Mouse (Mus musculus) ovary, postnatal 10 days (tissue): ENCODE results near the gene Dmd.
"Not testable (repeated sequence)": the region's sequence is repeated elsewhere in the genome, so short reads cannot be mapped to it uniquely, and the experiment has no call there.

Experiments
- DNase-seq: peaks from one replicate; pipeline ENCODE4 v3.0.0; 2022; ENCODE audit warnings: low spot score

The Dmd gene

DNA sequence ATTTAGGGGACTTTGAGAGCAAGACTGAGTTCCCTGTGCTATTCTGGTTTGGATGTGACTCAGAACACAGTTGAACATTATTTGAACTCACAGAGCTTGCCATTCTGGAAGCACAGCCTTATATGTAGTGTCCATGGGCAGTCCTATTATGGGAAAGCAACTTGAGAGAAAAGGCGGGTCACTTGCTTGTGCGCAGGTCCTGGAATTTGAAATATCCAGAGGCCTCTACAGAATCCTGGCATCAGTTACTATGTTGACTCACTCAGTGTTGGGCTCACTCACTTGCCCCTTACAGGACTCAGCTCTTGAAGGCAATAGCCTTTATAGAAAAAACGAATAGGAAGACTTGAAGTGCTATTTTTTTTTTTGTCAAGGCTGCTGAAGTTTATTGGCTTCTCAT, at the start of gene Dmd:
TSS of gene Dmd (plus strand) at position 241 of the 400 bp plus-strand sequence.
- DNase-seq: no peak

DNA sequence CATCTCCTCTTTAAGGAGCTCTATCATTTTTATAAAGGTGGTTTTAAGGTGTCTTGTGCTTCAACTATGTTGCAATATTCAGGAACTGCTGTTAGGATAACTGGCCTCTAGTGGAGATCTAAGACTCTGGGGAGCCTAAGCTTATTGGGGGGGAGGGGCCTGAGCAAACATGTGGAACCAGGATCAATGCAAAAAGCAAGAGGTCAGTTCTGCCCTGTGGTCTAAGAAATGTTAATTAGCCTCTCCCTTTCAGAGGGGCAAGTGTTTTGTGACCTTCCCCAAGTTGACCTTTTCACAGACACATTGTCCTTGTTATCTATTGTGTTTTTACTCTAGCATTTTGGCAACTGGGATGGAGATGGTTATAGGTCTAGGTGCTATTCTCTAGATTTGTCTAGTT, 47.2 kb upstream of the Dmd start:
- no peak for DNase-seq

GRCm38 (mm10) chrX:82987683-82988082, 39.0 kb downstream of the Dmd start:
- no peak for DNase-seq

DNA sequence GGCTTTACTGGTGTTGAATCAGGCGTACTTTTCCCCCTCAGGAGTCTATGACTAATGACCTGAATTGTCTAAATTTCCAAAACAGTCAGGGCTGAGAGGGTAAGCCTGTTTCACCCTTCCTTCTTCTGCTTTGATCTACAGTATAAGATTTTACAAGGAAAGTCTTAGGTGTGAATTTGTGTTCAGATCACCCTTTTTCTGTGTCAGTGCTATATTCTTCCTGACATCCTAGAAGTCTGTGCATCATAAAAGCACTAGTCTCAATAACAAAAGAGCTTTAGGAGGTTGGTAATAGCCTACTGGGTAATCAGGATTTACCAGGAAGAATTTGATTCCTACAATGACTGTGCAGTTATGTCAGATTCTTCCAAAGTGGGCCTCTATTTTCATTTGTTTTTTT, 101.5 kb downstream of the Dmd start:
- DNase-seq: no peak

DNA sequence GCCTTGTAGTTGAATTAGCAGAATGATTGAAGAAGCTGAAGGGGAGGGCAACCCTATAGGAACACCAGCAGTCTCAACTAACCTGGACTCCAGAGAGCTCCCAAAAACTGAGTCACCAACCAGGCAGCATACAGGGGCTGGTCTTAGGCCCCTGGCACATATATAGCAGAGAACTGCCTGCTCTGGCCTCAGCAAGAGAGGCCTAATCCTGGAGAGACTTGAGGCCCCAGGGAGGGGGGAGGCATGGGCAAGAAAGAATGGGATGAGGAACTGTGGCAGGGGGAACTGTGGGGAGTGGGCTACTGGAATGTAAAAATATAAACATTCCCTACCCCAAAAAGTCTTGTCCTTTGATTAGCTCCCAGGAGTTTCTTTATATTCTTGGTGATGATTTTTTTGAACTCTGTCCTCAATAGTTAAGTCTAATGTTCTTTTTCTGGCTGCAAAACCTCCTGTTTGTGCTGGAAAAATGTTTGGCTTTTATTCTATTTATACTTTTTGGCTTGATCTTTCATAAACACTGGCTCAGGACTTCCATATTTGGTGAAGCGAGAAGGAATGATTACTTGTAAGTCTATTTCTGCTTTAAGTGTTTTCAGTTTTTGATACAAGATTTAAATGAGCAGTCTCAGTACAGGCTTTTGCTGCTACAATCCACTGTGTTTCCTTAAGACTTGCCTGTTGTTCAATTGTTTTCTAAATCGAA, 167.7 kb downstream of the Dmd start:
- DNase-seq: no peak

DNA sequence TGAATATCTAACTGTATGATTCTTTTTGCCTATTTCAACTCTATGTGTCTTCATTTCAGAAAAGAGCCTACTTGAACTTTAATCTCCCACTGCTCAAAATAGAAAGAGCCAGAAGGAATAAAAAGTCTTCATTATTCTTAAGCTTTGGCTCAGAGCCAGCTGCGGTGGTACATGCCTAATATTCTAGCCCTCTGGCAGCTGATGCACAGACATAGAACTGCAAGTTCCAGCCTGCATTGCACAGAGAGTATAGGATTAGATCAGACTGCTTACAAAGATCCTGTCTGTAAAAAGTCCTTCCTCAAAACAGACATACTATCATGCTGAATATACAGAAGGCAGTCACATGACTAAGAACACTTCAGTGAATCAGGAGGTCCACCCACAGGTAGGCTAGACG, 168.5 kb downstream of the Dmd start:
- no peak for DNase-seq

DNA sequence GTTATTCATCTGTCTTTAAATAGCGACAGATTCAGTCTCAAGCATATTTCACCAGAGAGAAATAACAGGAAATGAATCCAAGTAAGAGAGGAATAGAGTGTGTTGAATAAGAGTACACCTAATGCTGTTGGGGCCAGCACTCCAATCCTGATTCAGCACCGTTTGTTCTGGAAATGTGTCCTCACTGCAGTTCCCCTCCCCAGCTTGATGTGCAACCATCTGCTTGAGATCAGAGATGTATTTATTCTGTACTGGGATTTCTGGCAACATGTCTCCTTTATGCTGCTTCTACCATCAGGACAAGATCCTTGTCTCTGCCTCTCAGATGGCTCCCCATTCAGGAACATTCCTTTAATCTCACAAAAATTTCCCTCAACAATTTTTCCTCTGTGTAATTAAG, 271.9 kb downstream of the Dmd start:
- DNase-seq: no peak

- DNase-seq: no peak
Observed at GRCm38 (mm10) chrX:83221050-83221449, 272.4 kb downstream of the Dmd start.

GRCm38 (mm10) chrX:83487598-83487997, 538.9 kb downstream of the Dmd start, which contains the start of gene Tsga8:
TSS of gene Tsga8 (minus strand) at chrX:83487924.
- DNase-seq: no peak

- no peak for DNase-seq
Observed at GRCm38 (mm10) chrX:83674998-83675397, 726.3 kb downstream of the Dmd start.

GRCm38 (mm10) chrX:83686547-83686946, 737.9 kb downstream of the Dmd start:
- DNase-seq: no peak

DNA sequence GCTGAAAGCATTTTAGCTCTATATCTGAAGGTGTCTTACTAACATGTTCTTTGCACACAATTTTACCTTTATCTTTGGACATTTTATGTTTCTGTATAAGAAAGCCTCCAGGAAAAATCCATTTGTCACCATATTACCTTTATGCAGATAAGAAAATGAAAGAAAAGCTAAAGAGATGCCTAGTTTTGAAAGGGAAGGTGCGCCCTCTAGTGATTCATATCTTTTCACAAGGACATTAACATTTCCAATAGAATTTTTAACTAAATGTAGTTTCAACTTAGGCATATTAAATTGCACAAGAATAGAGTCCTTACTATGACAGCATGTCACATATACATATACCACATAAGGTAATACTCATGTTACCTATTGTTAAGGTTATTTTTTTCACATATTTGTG, 791.9 kb downstream of the Dmd start:
- DNase-seq: no peak

- no peak for DNase-seq
Observed at GRCm38 (mm10) chrX:83746301-83747008, 797.8 kb downstream of the Dmd start.

- no peak for DNase-seq
Observed at GRCm38 (mm10) chrX:83787406-83787805, 838.7 kb downstream of the Dmd start.

- not testable (repeated sequence) for DNase-seq
Observed at GRCm38 (mm10) chrX:83867469-83867868, 918.8 kb downstream of the Dmd start.

GRCm38 (mm10) chrX:83875389-83875788, 926.7 kb downstream of the Dmd start:
- DNase-seq: not testable (repeated sequence)

- DNase-seq: no peak
Observed at GRCm38 (mm10) chrX:83975895-83976294, 1027.2 kb downstream of the Dmd start.

- DNase-seq: no peak
Observed at GRCm38 (mm10) chrX:84001294-84001693, 1052.6 kb downstream of the Dmd start.

DNA sequence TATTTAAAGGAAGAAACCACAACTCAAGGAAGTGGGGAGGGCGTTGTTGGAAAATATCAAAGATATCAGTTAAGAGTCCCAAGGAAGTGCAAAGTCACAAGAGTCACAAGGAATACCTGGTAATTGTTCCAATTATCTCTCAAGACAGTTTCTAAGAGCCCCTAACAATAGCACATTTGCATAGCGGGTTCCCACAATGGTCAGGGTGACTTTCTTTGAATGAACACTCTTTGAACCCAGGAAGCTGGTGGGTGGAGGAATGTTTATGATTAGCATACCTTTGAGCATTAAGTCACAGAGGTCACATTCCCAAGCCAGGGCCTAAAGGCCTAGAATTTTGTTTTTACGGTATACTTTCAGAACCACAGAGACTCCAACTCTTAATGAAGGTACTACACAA, 1113.8 kb downstream of the Dmd start:
- DNase-seq: not testable (repeated sequence)

DNA sequence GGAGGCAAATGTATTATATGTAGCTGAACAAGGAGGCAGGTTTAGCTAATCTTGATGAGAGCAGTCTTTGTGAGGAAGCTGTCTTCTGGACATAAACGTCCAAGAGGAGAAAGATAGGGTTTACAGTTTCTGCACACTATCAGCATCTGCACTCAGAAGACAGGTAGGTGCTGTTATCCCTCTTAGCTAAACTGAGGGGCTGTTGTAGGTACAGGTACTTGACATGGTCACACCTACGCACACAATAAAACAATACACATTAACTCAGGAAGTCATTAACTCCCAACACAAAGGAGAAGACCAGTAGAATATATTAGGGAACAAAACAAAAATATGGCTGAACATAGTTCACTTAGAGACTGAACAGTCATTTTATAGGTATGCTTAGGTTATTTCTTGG, 1217.2 kb downstream of the Dmd start:
- no peak for DNase-seq

DNA sequence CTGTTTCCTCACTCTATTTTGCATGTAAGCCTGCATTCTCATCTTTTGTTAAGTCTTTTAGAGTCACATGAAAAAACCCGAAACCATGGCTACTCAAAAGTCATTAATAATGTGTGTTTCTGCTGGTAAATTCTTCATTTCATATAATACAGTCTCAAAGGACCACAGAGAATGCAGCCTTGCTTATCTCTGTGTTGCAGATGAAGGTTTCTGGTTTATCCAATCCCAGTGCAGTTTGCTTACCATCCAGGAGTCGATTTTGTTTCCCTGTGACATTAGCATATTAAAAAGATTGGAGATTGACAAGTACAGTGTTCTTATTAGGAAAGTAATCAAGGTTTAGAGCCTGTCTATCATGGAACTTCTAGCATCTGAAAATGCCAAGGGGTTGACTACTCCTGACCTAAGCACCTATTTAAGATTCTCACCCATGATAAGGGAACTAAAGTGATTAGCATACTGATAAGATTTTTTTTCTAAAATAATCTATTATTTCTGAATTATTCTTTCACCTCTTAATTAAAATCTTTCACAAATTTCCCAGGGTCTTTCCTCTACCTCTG, 1292.7 kb downstream of the Dmd start:
- no peak for DNase-seq

GRCm38 (mm10) chrX:84330593-84330992, 1381.9 kb downstream of the Dmd start:
- DNase-seq: no peak

DNA sequence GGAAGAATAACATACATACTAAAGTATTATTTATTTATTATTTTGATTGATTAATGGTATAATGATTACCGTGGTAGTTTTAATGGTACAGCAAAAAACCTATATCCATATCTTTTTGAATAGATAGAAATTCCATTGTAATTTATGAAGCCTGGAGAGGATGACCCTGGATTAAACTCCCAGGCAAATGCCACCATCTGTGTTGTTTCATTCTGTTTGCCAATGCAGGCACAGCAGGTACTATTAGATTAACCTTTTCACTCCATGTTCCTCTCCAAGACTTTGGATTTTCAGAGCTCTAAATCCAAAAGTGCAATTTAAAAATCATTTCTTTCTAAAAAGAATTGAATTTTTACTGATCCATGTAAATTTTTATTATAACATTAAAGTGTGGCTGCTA, 1383.5 kb downstream of the Dmd start:
- no peak for DNase-seq
